ENCODE assay signal across 22 mouse cellular contexts in genomic region chr7:115988109-115988779, GRCm38 (mm10). TPM values are rescaled to one million over a fixed set of nuclear protein-coding genes. Genes with fewer than 3 reads are reported as not detected.
DNase-seq lines count a peak whose midpoint lies in the region; ATAC-seq and TF ChIP-seq lines count a peak whose summit lies in the region.
"Had no signal": no experiment of that assay in that cellular context is flagged by ENCODE, and none has a peak within 500 bp of the region (broad histone marks: within the 10 kb centered on the region; RNA-seq: fewer than 3 reads in every experiment).

No protein-coding gene starts in this region.

- H3K4me1 ChIP-seq in liver, embryonic 11.5 days (replicated peaks; ENCODE audit: control insufficient read depth, insufficient read depth, low read length): no peaks in the 10 kb centered on the region
- H3K4me1 ChIP-seq in liver, embryonic 14.5 days (replicated peaks; ENCODE audit: control insufficient read depth in 2 of 2, insufficient read depth in 2 of 2, low read length in 1 of 2): peaks cover 9 to 11% of the 10 kb centered on the region in 2 experiments

- TF ChIP-seq CTCF in liver, embryonic 14.5 days (IDR thresholded peaks at IDR 0.05; ENCODE audit: low read depth): no peak

- peak; percentile 73; the same call in 1 of the 2 replicates for ATAC-seq in liver, embryonic 11.5 days (replicated peaks; ENCODE audit: low FRiP score)
- ATAC-seq in erythroblast, adult 5-6 weeks (replicated peaks; ENCODE audit: low FRiP score, poor library complexity, severe bottlenecking): peak; percentile 83
- peak; percentile 81 for ATAC-seq in liver, embryonic 14.5 days (ENCODE audit: insufficient read depth)
- 0 out of 2 replicates have a peak, but pooled peaks have one; percentile 27 for ATAC-seq in megakaryocyte, adult 5-6 weeks (ENCODE audit: poor library complexity, severe bottlenecking)
- ATAC-seq: CD4-positive, CD25-positive, alpha-beta regulatory T cell, adult 4 months; forebrain, embryonic 14.5 days had no signal

- DNase-seq in liver, embryonic 11.5 days (ENCODE audit: low spot score): no peak
- DNase-seq in liver: no peak
- peak; percentile 12 to 35 (median 26) for DNase-seq in liver, embryonic 14.5 days (ENCODE audit: low read depth in 3 of 3, low spot score in 3 of 3)
- no peak for DNase-seq in right cerebral cortex, postnatal 10 days (ENCODE audit: low spot score in 2 of 2)
- DNase-seq in kidney, postnatal 10 days: no peak
- DNase-seq: adrenal gland, postnatal 10 days; B cell, adult 2 months; cerebellum, adult 18-20 months; cerebellum, adult 9-11 months; cerebellum, postnatal 36 days; gastrocnemius, adult 2 months; gastrocnemius, postnatal 25 days; heart, adult 11 months; heart, postnatal 36 days had no signal

- H3K4me3 ChIP-seq in liver, embryonic 11.5 days (ENCODE audit: low read depth, low read length): no peak overlapping the region
- no peak overlapping the region for H3K4me3 ChIP-seq in liver, embryonic 14.5 days (ENCODE audit: insufficient read depth in 1 of 2, low read depth in 2 of 2, low read length in 2 of 2)
- H3K4me3 ChIP-seq: embryonic facial prominence, embryonic 13.5 days; forebrain, embryonic 10.5 days; gastrocnemius, adult 2 months; heart, embryonic 13.5 days had no signal

- peak; percentile 58 for TF ChIP-seq EP300 in liver, embryonic 14.5 days (IDR thresholded peaks at IDR 0.05; ENCODE audit: low read depth)

- no peak overlapping the region for H3K27ac ChIP-seq in liver, embryonic 11.5 days (ENCODE audit: low read depth, low read length)
- no peak overlapping the region for H3K27ac ChIP-seq in liver, embryonic 14.5 days
- H3K27ac ChIP-seq: embryonic facial prominence, embryonic 13.5 days; forebrain, embryonic 10.5 days; gastrocnemius, adult 2 months; heart, embryonic 13.5 days had no signal

- 79% methylated on average over 2 of the region's 2 CpGs for WGBS in liver, embryonic 11.5 days
- WGBS in liver, embryonic 14.5 days (ENCODE audit: insufficient replicate concordance): 74% methylated on average over 2 of the region's 2 CpGs

- H3K9me3 ChIP-seq in liver, embryonic 11.5 days (ENCODE audit: control insufficient read depth, low read length): no peaks in the 10 kb centered on the region
- H3K9me3 ChIP-seq in liver, embryonic 14.5 days (ENCODE audit: control insufficient read depth, low read length): no peaks in the 10 kb centered on the region
- H3K9me3 ChIP-seq: embryonic facial prominence, embryonic 13.5 days; forebrain, embryonic 10.5 days; G1E; heart, embryonic 13.5 days had no signal

- H3K4me2 ChIP-seq in liver, embryonic 11.5 days: no peak overlapping the region
- H3K4me2 ChIP-seq in liver, embryonic 14.5 days (ENCODE audit: low read depth): peak overlapping the region; percentile 14; the same call in 1 of the 2 replicates
- H3K4me2 ChIP-seq: embryonic facial prominence, embryonic 13.5 days; heart, embryonic 13.5 days had no signal

- H3K27me3 ChIP-seq in liver, embryonic 11.5 days (replicated peaks; ENCODE audit: control insufficient read depth, insufficient read depth, low read length): no peaks in the 10 kb centered on the region
- H3K27me3 ChIP-seq in liver, embryonic 14.5 days (ENCODE audit: control insufficient read depth, insufficient read depth, low read length): no peaks in the 10 kb centered on the region
- H3K27me3 ChIP-seq: embryonic facial prominence, embryonic 13.5 days; heart, embryonic 13.5 days had no signal

- no peak overlapping the region for H3K9ac ChIP-seq in liver, embryonic 11.5 days (ENCODE audit: low read depth, low read length)
- H3K9ac ChIP-seq in liver, embryonic 14.5 days (replicated peaks): no peak overlapping the region
- H3K9ac ChIP-seq: embryonic facial prominence, embryonic 13.5 days; heart, embryonic 13.5 days had no signal

- no peaks in the 10 kb centered on the region for H3K36me3 ChIP-seq in liver, embryonic 11.5 days (ENCODE audit: control insufficient read depth, insufficient read depth, low read length)
- no peaks in the 10 kb centered on the region for H3K36me3 ChIP-seq in liver, embryonic 14.5 days (replicated peaks; ENCODE audit: control insufficient read depth, insufficient read depth, low read depth)
- H3K36me3 ChIP-seq: embryonic facial prominence, embryonic 13.5 days; G1E; heart, embryonic 13.5 days had no signal

RNA-seq across cellular contexts. Expression of gene Sox6, which starts 50.4 kb away (rescaled TPM):
- polyA plus RNA-seq in liver, embryonic 11.5 days (2014; fragmentation: Nextera tagmentation; extraction: Ambion mirVana): 37.0 and 37.1 TPM in 2 replicates
- total RNA-seq in erythroblast, adult 5-6 weeks (2015; ENCODE audit: low replicate concordance): 968 and 1,053 TPM in 2 replicates
- total RNA-seq in erythroblast, adult 5-6 weeks (2017; ENCODE audit: low replicate concordance): 1,059 and 1,241 TPM in 2 replicates
- 10.1 and 15.9 TPM in 2 replicates for polyA plus RNA-seq in liver, embryonic 14.5 days (2012; rRNA removed)
- 64.0 and 72.6 TPM in 2 replicates for polyA plus RNA-seq in liver, embryonic 14.5 days (2014; fragmentation: Nextera tagmentation; extraction: Ambion mirVana)
- 0.45 and 3.8 TPM in 2 replicates for total RNA-seq in megakaryocyte, adult 5-6 weeks (2015)
- total RNA-seq in megakaryocyte, adult 5-6 weeks (2017): 0.99 and 1.2 TPM in 2 replicates
- polyA plus RNA-seq: CD4-positive, CD25-positive, alpha-beta regulatory T cell, adult 4 months had no signal

RNA-seq across cellular contexts. Expression of gene 1110004F10Rik, which starts 51.0 kb away (rescaled TPM):
- polyA plus RNA-seq in liver, embryonic 11.5 days (2014; fragmentation: Nextera tagmentation; extraction: Ambion mirVana): 247 and 252 TPM in 2 replicates
- 35.3 and 55.5 TPM in 2 replicates for total RNA-seq in erythroblast, adult 5-6 weeks (2015; ENCODE audit: low replicate concordance)
- 47.5 and 49.9 TPM in 2 replicates for total RNA-seq in erythroblast, adult 5-6 weeks (2017; ENCODE audit: low replicate concordance)
- polyA plus RNA-seq in liver, embryonic 14.5 days (2012; rRNA removed): 42.4 and 56.8 TPM in 2 replicates
- 111 and 116 TPM in 2 replicates for polyA plus RNA-seq in liver, embryonic 14.5 days (2014; fragmentation: Nextera tagmentation; extraction: Ambion mirVana)
- 85.7 and 95.9 TPM in 2 replicates for total RNA-seq in megakaryocyte, adult 5-6 weeks (2015)
- 154 and 167 TPM in 2 replicates for total RNA-seq in megakaryocyte, adult 5-6 weeks (2017)

Comparison
In these comparisons a context has a peak if more than half of its experiments do, and no peak if none do; other contexts are left out.
1. DNase-seq: peak in liver, embryonic 14.5 days (3 of 3); none in liver, embryonic 11.5 days (single experiment), liver (single experiment), right cerebral cortex, postnatal 10 days (0 of 2) and kidney, postnatal 10 days (single experiment).
2. ATAC-seq: peak in every context shown above with its lines; median percentile 83 in erythroblast, adult 5-6 weeks; 81 in liver, embryonic 14.5 days; 73 in liver, embryonic 11.5 days; 27 in megakaryocyte, adult 5-6 weeks.
3. RNA of gene Sox6, which starts 50.4 kb away (total RNA-seq): 968 to 1,241 TPM in erythroblast, adult 5-6 weeks; 0.45 to 3.8 TPM in megakaryocyte, adult 5-6 weeks; every median in the first group is over 100 times any median in the second.